Mouse (Mus musculus) B cell, adult (primary cell): ENCODE data around the gene Alkbh2. TPM values are rescaled to one million over a fixed set of nuclear protein-coding genes. Genes with fewer than 3 reads are reported as not detected.

ENCODE experiments used
- total RNA-seq: library from RNA; stranded (reverse); gene quantifications from 4 replicates; pipeline ENCODE4 v1.2.4, GENCODE M21; 2023; ENCODE audit not compliant: inconsistent age

The Alkbh2 gene
- total RNA-seq: 5.0 to 7.3 TPM (median 6.5 TPM) in 4 replicates

DNA sequence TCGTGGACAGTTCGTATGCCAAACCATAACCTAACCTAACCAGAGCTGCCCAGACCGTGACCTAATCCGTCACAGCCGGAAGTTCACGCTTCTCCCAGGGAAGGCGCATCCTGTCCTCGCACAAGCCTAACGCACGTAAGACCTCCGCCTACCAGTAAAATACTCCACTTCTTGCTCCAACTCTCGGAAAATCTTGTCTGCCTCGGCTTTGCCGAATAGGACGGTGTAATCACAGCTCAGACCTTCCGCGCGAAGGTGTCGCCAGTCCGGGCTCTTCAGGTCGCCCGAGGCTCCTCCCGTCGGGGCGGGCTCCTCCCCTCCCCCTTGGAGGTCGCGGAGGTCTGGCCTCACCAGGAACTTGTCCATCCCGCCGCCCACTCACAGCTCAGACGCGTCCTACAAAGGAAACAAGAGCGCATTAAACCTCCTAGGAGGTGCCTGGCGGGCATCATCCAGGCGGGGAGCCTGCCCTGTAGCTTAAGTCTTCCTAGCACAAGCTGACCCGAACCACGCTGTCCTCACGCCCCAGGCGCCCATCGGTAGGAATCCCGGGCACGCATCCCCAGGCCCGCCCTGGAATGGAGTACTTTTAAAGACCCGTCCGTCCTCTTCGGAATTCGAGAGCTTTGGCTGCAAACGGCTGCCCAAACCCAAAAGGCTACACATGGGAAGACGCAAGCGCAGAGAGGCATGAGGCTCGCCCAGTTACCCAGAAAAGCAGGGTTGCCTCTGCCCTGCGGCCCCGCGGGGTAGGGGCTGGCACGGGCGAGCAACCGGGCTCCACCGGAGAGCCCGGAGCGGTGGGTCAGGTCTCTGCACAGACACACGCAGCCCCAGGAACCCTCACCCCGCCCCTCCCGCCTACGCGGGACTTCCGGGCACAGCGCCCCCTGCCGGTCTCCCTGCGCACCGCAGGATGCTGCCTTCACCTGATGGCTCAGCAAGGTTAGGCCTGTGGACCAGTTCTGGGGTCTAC, at the start of gene Alkbh2:
Alkbh2 (minus strand) TSS at position 845 of the 976 bp plus-strand sequence.

GRCm38 (mm10) chr5:114146028-114146888, 18.2 kb upstream of the Alkbh2 start, which contains the start of gene Acacb:
Gene Acacb (plus strand): TSS chr5:114146535.

DNA sequence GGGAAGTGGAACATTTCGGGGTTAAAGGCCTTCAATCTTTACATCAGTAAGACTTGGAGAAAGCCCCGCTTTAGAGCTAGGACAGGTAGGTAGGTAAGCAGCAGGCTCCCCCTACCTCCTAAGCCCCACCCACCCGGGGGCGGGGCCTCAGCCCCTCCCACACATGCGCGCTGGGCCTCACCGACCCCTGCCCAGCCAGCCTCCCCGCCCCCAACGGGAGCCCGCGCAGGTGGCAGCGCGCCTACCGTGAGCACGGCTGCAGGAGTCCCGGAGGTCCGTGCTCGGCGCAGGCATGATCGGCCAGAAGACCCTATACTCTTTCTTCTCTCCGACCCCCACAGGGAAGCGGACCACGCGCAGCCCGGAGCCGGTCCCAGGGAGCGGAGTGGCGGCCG, 2.2 kb upstream of the Alkbh2 start, which contains the start of gene Ung:
Ung (plus strand) TSS at position 176 of the 395 bp plus-strand sequence.

GRCm38 (mm10) chr5:114091057-114091807, 36.8 kb downstream of the Alkbh2 start, which contains the start of gene Svop:
Gene Svop (minus strand): TSS chr5:114091570.

Other genes with a start within 250 kb of the Alkbh2 start
- gene Coro1c, start 219.5 kb downstream of the Alkbh2 start, total RNA-seq: 47.1 to 73.5 TPM (median 58.3 TPM) in 4 replicates
- 64.9 to 72.2 TPM (median 68.2 TPM) in 4 replicates for gene Ssh1, start 134.3 kb downstream of the Alkbh2 start, total RNA-seq
- gene Dao, start 124.5 kb downstream of the Alkbh2 start, total RNA-seq: 0.78 TPM in 1 of 4 replicates, not detected in the others
- gene Usp30, start 62.8 kb downstream of the Alkbh2 start, total RNA-seq: 22.4 to 27.3 TPM (median 24.8 TPM) in 4 replicates
- not detected in 4 replicates for gene Svop, start 36.6 kb downstream of the Alkbh2 start, total RNA-seq
- 20.4 to 26.0 TPM (median 22.7 TPM) in 4 replicates for gene Ung, start 2.2 kb upstream of the Alkbh2 start, total RNA-seq
- gene Acacb, start 18.3 kb upstream of the Alkbh2 start, total RNA-seq: 2.7 to 3.8 TPM (median 3.1 TPM) in 4 replicates
- not detected in 4 replicates for gene Foxn4, start 145.6 kb upstream of the Alkbh2 start, total RNA-seq
- 17.0 to 23.2 TPM (median 22.2 TPM) in 4 replicates for gene Myo1h, start 160.9 kb upstream of the Alkbh2 start, total RNA-seq